Mouse (Mus musculus): ENCODE data around the gene Camk1d. TPM values are rescaled to one million over a fixed set of nuclear protein-coding genes. Genes with fewer than 3 reads are reported as not detected.

Gene Camk1d
- polyA plus RNA-seq, 2 experiments, result 0.63 to 0.83 TPM

GRCm38 (mm10) chr2:5642624-5643023, 71.7 kb downstream of the Camk1d start:
- no peaks in the 10 kb centered on the region for H3K36me3 ChIP-seq (replicated peaks; ENCODE audit: control insufficient read depth, insufficient read depth, low read depth)
- 8% methylated on average over 5 of the region's 5 CpGs for WGBS (ENCODE audit: insufficient replicate concordance)
- H3K27ac ChIP-seq, result no peak overlapping the region
- H3K9ac ChIP-seq (replicated peaks), result no peak overlapping the region
- TF ChIP-seq CTCF (IDR thresholded peaks at IDR 0.05; ENCODE audit: low read depth) (no peak), EP300 (IDR thresholded peaks at IDR 0.05; ENCODE audit: low read depth) (no peak)
- H3K4me1 ChIP-seq (replicated peaks; ENCODE audit: control insufficient read depth in 2 of 2, insufficient read depth in 2 of 2, low read length in 1 of 2), result no peaks in the 10 kb centered on the region; a peak in 1 of 4 replicates
- no peak overlapping the region for H3K4me2 ChIP-seq (ENCODE audit: low read depth)
- DNase-seq (ENCODE audit: low read depth in 3 of 3, low spot score in 3 of 3) (no peak), ATAC-seq (ENCODE audit: insufficient read depth) (no peak)
- H3K27me3 ChIP-seq (ENCODE audit: control insufficient read depth, insufficient read depth, low read length), result no peaks in the 10 kb centered on the region
- H3K4me3 ChIP-seq (ENCODE audit: insufficient read depth in 1 of 2, low read depth in 2 of 2, low read length in 2 of 2), result no peak overlapping the region
- no peaks in the 10 kb centered on the region for H3K9me3 ChIP-seq (ENCODE audit: control insufficient read depth, low read length)

- no peak for ATAC-seq (ENCODE audit: insufficient read depth)
- Histone ChIP-seq H3K9ac (replicated peaks) (no peak overlapping the region), H3K36me3 (replicated peaks; ENCODE audit: control insufficient read depth, insufficient read depth, low read depth) (no peaks in the 10 kb centered on the region), H3K27me3 (ENCODE audit: control insufficient read depth, insufficient read depth, low read length) (no peaks in the 10 kb centered on the region), H3K27ac (no peak overlapping the region), H3K4me3 (ENCODE audit: insufficient read depth in 1 of 2, low read depth in 2 of 2, low read length in 2 of 2) (no peak overlapping the region), H3K4me1 (replicated peaks; ENCODE audit: control insufficient read depth in 2 of 2, insufficient read depth in 2 of 2, low read length in 1 of 2) (no peaks in the 10 kb centered on the region; a peak in 1 of 4 replicates), H3K9me3 (ENCODE audit: control insufficient read depth, low read length) (no peaks in the 10 kb centered on the region), H3K4me2 (ENCODE audit: low read depth) (no peak overlapping the region)
- no peak for DNase-seq (ENCODE audit: low read depth in 3 of 3, low spot score in 3 of 3)
- 48% methylated on average over 5 of the region's 5 CpGs for WGBS (ENCODE audit: insufficient replicate concordance)
- TF ChIP-seq CTCF (IDR thresholded peaks at IDR 0.05; ENCODE audit: low read depth) (no peak), EP300 (IDR thresholded peaks at IDR 0.05; ENCODE audit: low read depth) (no peak)
These were observed 72.6 kb downstream of the Camk1d start for GRCm38 (mm10) chr2:5641678-5642077.

- Histone ChIP-seq H3K9me3 (ENCODE audit: control insufficient read depth, low read length) (no peaks in the 10 kb centered on the region), H3K4me1 (replicated peaks; ENCODE audit: control insufficient read depth in 2 of 2, insufficient read depth in 2 of 2, low read length in 1 of 2) (no peaks in the 10 kb centered on the region; a peak in 1 of 4 replicates), H3K27me3 (ENCODE audit: control insufficient read depth, insufficient read depth, low read length) (no peaks in the 10 kb centered on the region), H3K4me3 (ENCODE audit: insufficient read depth in 1 of 2, low read depth in 2 of 2, low read length in 2 of 2) (no peak overlapping the region), H3K4me2 (ENCODE audit: low read depth) (no peak overlapping the region), H3K9ac (replicated peaks) (no peak overlapping the region), H3K36me3 (replicated peaks; ENCODE audit: control insufficient read depth, insufficient read depth, low read depth) (no peaks in the 10 kb centered on the region), H3K27ac (no peak overlapping the region)
- ATAC-seq (ENCODE audit: insufficient read depth) (no peak), DNase-seq (ENCODE audit: low read depth in 3 of 3, low spot score in 3 of 3) (no peak)
- TF ChIP-seq CTCF (IDR thresholded peaks at IDR 0.05; ENCODE audit: low read depth), result no peak
- TF ChIP-seq EP300 (IDR thresholded peaks at IDR 0.05; ENCODE audit: low read depth), result no peak
- WGBS (ENCODE audit: insufficient replicate concordance), result 61% methylated on average over 5 of the region's 5 CpGs
These were observed 73.7 kb downstream of the Camk1d start for GRCm38 (mm10) chr2:5640586-5640985.

GRCm38 (mm10) chr2:5636801-5637742, 77.2 kb downstream of the Camk1d start:
- Histone ChIP-seq H3K27me3 (ENCODE audit: control insufficient read depth, insufficient read depth, low read length) (no peaks in the 10 kb centered on the region), H3K9me3 (ENCODE audit: control insufficient read depth, low read length) (no peaks in the 10 kb centered on the region), H3K4me1 (replicated peaks; ENCODE audit: control insufficient read depth in 2 of 2, insufficient read depth in 2 of 2, low read length in 1 of 2) (no peaks in the 10 kb centered on the region), H3K27ac (no peak overlapping the region), H3K36me3 (replicated peaks; ENCODE audit: control insufficient read depth, insufficient read depth, low read depth) (no peaks in the 10 kb centered on the region), H3K4me3 (ENCODE audit: insufficient read depth in 1 of 2, low read depth in 2 of 2, low read length in 2 of 2) (no peak overlapping the region), H3K4me2 (ENCODE audit: low read depth) (no peak overlapping the region), H3K9ac (replicated peaks) (no peak overlapping the region)
- 64% methylated on average over 14 of the region's 14 CpGs for WGBS (ENCODE audit: insufficient replicate concordance)
- ATAC-seq (ENCODE audit: insufficient read depth), result no peak
- TF ChIP-seq CTCF (IDR thresholded peaks at IDR 0.05; ENCODE audit: low read depth) (no peak), EP300 (IDR thresholded peaks at IDR 0.05; ENCODE audit: low read depth) (no peak)
- DNase-seq (ENCODE audit: low read depth in 3 of 3, low spot score in 3 of 3), result no peak

GRCm38 (mm10) chr2:5632355-5632684, 82.0 kb downstream of the Camk1d start:
- ATAC-seq (ENCODE audit: insufficient read depth) (no peak), DNase-seq (ENCODE audit: low read depth in 3 of 3, low spot score in 3 of 3) (no peak)
- Histone ChIP-seq H3K4me1 (replicated peaks; ENCODE audit: control insufficient read depth in 2 of 2, insufficient read depth in 2 of 2, low read length in 1 of 2) (peaks cover 0 to 2% of the 10 kb centered on the region in 2 experiments; a peak in 1 of 4 replicates), H3K27ac (no peak overlapping the region), H3K36me3 (replicated peaks; ENCODE audit: control insufficient read depth, insufficient read depth, low read depth) (no peaks in the 10 kb centered on the region), H3K9me3 (ENCODE audit: control insufficient read depth, low read length) (no peaks in the 10 kb centered on the region), H3K9ac (replicated peaks) (no peak overlapping the region), H3K4me2 (ENCODE audit: low read depth) (no peak overlapping the region), H3K27me3 (ENCODE audit: control insufficient read depth, insufficient read depth, low read length) (no peaks in the 10 kb centered on the region), H3K4me3 (ENCODE audit: insufficient read depth in 1 of 2, low read depth in 2 of 2, low read length in 2 of 2) (no peak overlapping the region)
- TF ChIP-seq EP300 (IDR thresholded peaks at IDR 0.05; ENCODE audit: low read depth), result no peak
- WGBS (ENCODE audit: insufficient replicate concordance), result 69% methylated on average over 6 of the region's 6 CpGs

Measured in liver, embryonic 14.5 days (tissue).